Mouse (Mus musculus) lung, adult 2 months (tissue): ENCODE measurements at regions not wholly inside any gene's neighbourhood (a gene's known extent, or its start where the extent isn't known, plus 50 kb on each side); places are given as distances from the start of the nearest gene placed in this dataset.
A peak's percentile ranks its signal among the peaks of the same experiment; 100 is the strongest.

Source experiments
- DNase-seq: peaks from one replicate; pipeline ENCODE4 v3.0.0; 2022
- H3K4me1 ChIP-seq: fragments of 200-500 bp; 2 replicates; pipeline ENCODE4 v1.6.1; 2011; ENCODE audit warnings: low read length; ENCODE audit not compliant: control insufficient read depth, insufficient read depth
- H3K4me3 ChIP-seq: fragments of 200-500 bp; replicated peaks from 2 replicates; pipeline ENCODE3; 2011; ENCODE audit warnings: low read depth, mild to moderate bottlenecking, control low read depth, low read length; ENCODE audit errors: extremely low read depth
- CTCF ChIP-seq: fragments of 200-500 bp; IDR thresholded peaks from 2 replicates; pipeline ENCODE4 v1.5.1; 2011; ENCODE audit warnings: mild to moderate bottlenecking, low read length, control low read depth; ENCODE audit not compliant: insufficient read depth
- POLR2A ChIP-seq: fragments of 200-500 bp; IDR thresholded peaks from 2 replicates; pipeline ENCODE4 v1.6.1; 2011; ENCODE audit warnings: low read depth, mild to moderate bottlenecking, control low read depth, low read length, borderline replicate concordance; ENCODE audit errors: extremely low read depth
- WGBS: fragments of 180-500 bp; shearing (Covaris S2); methylation state at CpG from one replicate; pipeline ENCODE4 v1.1.7; 2018; 5-methylcytosine and 5-hydroxymethylcytosine counted together

GRCm38 (mm10) chr5:33548800-33549199, 80.6 kb downstream of the Fam53a start:
- TF ChIP-seq CTCF (peak; percentile 17; the same call in 1 of the 2 replicates), POLR2A (no peak)
- 66% methylated on average over 2 of the region's 2 CpGs for WGBS
- no peak for DNase-seq
- Histone ChIP-seq H3K4me3 (no peak overlapping the region), H3K4me1 (no peaks in the 10 kb centered on the region)

GRCm38 (mm10) chr5:33543372-33543771, 86.1 kb downstream of the Fam53a start:
- DNase-seq = peak; percentile 46
- no peak for TF ChIP-seq POLR2A
- TF ChIP-seq CTCF = peak; percentile 73
- no peak overlapping the region for H3K4me3 ChIP-seq
- WGBS = 16% methylated on average over 5 of the region's 5 CpGs
- H3K4me1 ChIP-seq = no peaks in the 10 kb centered on the region

- TF ChIP-seq POLR2A (no peak), CTCF (no peak)
- DNase-seq = no peak
- Histone ChIP-seq H3K4me1 (no peaks in the 10 kb centered on the region), H3K4me3 (no peak overlapping the region)
- 94% methylated on average over 3 of the region's 3 CpGs for WGBS
These were observed 86.8 kb downstream of the Fam53a start for GRCm38 (mm10) chr5:33542643-33543042.

- Histone ChIP-seq H3K4me3 (no peak overlapping the region), H3K4me1 (no peaks in the 10 kb centered on the region)
- no peak for DNase-seq
- TF ChIP-seq POLR2A (no peak), CTCF (peak; percentile 12; the same call in 1 of the 2 replicates)
- WGBS = 85% methylated on average over 11 of the region's 11 CpGs
These were observed 87.4 kb downstream of the Fam53a start for GRCm38 (mm10) chr5:33542000-33542554.

GRCm38 (mm10) chr5:33540259-33540658, 89.2 kb downstream of the Fam53a start:
- 43% methylated on average over 23 of the region's 23 CpGs for WGBS
- DNase-seq = no peak
- peaks cover under 1% of the 10 kb centered on the region; the same call in 1 of the 2 replicates for H3K4me1 ChIP-seq

GRCm38 (mm10) chr5:33537429-33537828, 92.0 kb downstream of the Fam53a start:
- DNase-seq = no peak
- H3K4me1 ChIP-seq = peaks cover 2% of the 10 kb centered on the region; the same call in 1 of the 2 replicates
- TF ChIP-seq CTCF (no peak), POLR2A (no peak)
- H3K4me3 ChIP-seq = no peak overlapping the region
- WGBS = 39% methylated on average over 8 of the region's 8 CpGs

More at GRCm38 (mm10) chr5:33540259-33540658, 89.2 kb downstream of the Fam53a start:
- TF ChIP-seq POLR2A (no peak), CTCF (no peak)
- no peak overlapping the region for H3K4me3 ChIP-seq

GRCm38 (mm10) chr5:33537017-33537416, 92.4 kb downstream of the Fam53a start:
- WGBS = 57% methylated on average over 4 of the region's 4 CpGs
- Histone ChIP-seq H3K4me3 (no peak overlapping the region), H3K4me1 (peaks cover 2% of the 10 kb centered on the region; the same call in 1 of the 2 replicates)
- DNase-seq = no peak
- TF ChIP-seq POLR2A = no peak
- TF ChIP-seq CTCF = no peak

GRCm38 (mm10) chr5:33536261-33536660, 93.2 kb downstream of the Fam53a start:
- no peak for DNase-seq
- Histone ChIP-seq H3K4me3 (no peak overlapping the region), H3K4me1 (peaks cover 2% of the 10 kb centered on the region; the same call in 1 of the 2 replicates)
- 79% methylated on average over 4 of the region's 4 CpGs for WGBS
- no peak for TF ChIP-seq CTCF
- TF ChIP-seq POLR2A = no peak

GRCm38 (mm10) chr5:33535145-33536010, 94.1 kb downstream of the Fam53a start:
- H3K4me1 ChIP-seq = peaks cover 2% of the 10 kb centered on the region; the same call in 1 of the 2 replicates
- DNase-seq = no peak
- 27% methylated on average over 21 of the region's 21 CpGs for WGBS
- no peak overlapping the region for H3K4me3 ChIP-seq
- TF ChIP-seq CTCF = no peak
- TF ChIP-seq POLR2A = no peak
